Mouse (Mus musculus): ENCODE measurements around the gene Jph3.

GRCm38 (mm10) chr8:121699936-121700335 is 29.5 kb upstream of the Jph3 start:
- TF ChIP-seq CTCF (IDR thresholded peaks at IDR 0.05; ENCODE audit: borderline replicate concordance, extremely low read depth, insufficient read depth, insufficient read length) (no peak), POLR2A (IDR thresholded peaks at IDR 0.05; ENCODE audit: borderline replicate concordance, extremely low read depth, insufficient read depth, insufficient read length, poor library complexity, severe bottlenecking) (no peak)

Measured in brain, embryonic 14.5 days (tissue).